Mouse (Mus musculus) fibroblast of lung, adult 2 months (primary cell): ENCODE measurements around the gene Pskh1.

ENCODE experiments used
- DNase-seq: peaks from one replicate; pipeline ENCODE4 v3.0.0-alpha.2; 2011; ENCODE audit warnings: low read depth

Gene Pskh1

DNA sequence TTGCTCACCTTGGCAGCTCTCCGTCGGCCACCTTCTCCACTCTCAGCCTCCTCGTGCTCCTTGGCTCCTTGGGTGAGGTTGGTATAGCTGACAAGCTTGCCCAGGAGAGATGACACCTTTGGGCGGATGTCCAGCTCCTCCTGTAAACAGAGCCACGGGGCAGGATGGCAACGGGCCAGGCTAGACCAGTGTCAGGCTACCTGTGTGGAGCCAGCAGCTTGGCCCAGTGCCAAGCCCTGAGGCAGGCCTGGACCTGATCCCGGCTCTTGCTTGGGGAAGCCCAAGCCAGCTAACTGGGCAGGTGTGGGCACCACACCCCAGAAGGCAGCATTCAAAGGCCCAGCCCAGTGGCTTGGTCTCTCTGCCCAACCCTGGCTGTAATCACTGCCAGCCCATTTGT, 59.1 kb downstream of the Pskh1 start:
- no peak for DNase-seq

DNA sequence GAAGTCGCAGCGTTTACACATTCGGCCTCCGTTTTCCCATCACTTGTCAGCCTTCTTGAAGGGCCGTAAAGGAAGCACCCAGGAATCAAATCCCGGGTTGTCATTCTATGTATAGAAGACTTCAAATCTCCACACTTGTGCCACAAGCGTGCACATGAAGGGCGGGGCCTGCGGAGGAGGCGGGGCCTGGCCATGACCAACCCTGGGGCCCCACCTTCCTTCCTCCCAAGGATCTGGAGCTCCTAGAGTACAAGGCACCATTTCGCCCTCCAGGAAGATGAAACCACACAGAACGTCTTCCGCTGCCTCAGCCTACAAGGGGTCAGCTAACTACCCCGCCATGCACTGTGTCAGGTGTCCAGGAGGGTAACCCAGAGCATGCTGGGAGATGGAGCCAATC, 60.9 kb downstream of the Pskh1 start:
- DNase-seq: no peak

DNA sequence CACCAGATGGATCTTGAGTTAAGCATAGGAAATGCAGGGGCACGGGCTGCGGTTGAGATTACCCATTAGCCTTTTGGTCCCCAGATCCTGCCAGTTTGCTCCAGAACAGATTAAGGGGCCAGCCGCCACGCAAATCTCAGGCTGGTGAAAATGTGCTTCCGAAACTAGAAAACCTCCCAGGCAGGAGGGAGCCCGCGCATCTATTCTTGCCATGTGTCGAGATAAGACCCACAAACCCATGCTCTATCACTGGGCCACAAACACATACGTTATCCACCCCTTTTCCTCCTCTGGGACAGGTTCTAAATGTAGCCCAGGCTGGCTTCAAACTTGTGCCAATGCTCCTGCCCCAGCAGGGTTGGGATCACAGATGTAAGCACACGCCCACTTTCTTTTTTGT, 61.3 kb downstream of the Pskh1 start:
- no peak for DNase-seq

DNA sequence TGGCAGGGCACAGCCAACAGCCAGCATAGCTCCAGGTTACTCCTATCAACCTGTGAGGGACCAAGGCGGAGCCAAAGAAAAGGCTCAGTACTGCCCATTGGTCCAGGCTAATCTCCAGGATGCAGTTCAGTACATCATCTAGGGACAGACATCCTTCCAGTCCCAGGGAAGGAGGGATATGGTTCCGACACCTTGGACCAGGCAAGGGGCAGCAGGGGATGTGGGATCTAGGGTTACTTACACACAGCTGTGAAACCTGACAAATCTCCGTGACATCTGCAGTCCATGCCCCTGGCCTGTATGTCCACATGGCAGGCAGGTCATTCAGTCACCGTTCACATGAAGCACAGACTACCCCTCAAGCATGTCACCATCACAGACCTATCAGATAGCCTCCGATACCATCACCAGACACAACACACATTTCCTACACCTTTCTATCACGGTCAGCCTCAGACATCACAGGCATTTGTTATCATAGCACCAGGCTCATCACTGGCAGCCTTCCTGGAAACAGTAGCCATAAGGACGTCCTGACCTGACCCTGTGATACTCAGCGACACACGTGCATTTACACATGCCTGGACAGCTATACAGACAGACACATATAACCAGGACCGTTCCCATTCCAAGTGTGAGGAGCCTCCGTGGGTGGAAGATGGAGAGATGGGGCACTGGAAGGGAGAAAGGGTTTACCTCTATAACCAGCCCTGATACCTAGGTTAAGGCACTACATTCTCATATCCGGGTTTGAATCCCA, 64.4 kb downstream of the Pskh1 start:
- no peak for DNase-seq

DNA sequence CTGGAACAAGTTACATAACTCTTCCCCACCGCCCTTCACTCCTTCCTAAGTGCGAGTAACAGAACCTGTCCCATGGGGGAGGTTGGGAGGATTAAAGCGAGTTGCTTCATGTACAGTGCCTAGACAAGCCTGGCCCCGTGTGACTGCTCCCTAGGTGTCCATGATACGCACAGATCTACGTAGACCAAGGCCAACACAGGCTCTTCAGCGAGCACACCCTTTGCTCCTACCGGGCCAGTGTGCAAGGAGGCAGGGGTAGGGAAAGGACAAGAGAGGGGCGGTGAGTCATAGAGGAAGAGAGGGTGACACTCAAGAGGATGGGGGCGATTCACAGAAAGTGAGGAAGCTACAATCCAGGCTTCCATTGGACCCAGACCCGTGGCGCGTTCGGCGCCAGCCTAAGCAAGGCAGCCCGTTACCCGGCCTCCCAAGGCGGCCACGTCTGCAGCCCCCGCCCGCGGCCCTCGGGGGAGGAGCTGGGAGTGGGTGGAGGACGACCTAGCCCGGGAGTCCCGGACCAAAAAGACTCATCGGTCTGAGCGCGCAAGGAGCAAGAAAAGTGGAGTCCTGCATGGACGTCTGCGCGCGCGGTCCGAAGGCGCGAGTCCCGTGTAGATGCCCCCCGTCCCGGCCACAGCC, 65.1 kb downstream of the Pskh1 start:
- DNase-seq: no peak

DNA sequence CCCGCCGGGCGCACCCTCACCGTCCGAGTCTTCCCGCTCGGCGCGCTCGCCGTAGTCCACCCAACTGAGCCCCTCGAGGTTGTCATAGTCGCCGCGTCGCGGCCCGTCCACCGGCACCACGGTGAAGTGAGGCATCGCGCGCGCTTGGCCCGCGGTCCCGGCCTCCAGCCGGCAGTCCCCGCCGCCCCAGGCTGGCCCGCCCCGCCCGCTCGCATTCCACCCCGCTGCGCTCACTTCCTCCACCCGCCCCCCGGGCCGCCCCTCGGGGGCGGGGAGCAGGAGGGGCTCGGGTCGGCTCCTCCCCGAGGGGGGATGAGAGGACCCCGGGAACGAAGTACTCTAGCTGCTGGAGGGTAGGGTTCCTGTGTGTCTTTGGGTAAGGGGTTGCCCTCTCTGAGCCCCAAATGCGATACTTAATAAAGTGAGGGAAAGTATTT, 65.7 kb downstream of the Pskh1 start, which contains the start of gene Slc12a4:
Gene Slc12a4, minus strand, starts transcription at position 193 of the 437 bp plus-strand sequence.
- no peak for DNase-seq

DNA sequence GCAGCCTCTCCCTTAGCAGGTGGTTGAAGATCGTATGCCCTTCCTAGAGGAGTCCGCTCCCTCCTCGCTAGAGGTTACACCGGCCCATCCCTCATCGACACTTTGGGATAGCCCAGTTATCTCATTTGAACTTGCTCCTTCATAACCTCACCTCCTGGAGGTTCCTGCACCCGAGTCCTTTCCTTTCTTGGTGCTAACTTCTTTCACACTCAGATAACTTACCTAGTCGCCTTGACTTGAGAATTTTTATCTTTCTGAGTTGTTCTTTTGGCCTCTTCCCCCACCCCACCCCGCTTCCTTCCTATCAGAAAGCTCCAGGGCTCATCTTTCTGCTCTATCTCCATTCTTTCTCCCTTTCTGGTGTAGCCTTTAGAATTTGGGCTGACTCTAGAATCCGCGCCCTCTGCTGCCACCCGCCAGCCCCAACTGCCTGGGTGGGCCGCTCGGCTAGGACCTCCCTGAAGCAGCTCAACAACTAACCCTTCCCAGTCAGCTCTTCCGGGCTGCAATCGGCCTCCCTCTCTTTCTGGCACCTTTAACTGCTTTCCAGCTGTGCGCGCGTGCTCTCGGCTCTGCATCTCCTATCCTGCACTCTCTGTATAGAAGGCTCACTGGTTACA, 66.6 kb downstream of the Pskh1 start:
- no peak for DNase-seq

DNA sequence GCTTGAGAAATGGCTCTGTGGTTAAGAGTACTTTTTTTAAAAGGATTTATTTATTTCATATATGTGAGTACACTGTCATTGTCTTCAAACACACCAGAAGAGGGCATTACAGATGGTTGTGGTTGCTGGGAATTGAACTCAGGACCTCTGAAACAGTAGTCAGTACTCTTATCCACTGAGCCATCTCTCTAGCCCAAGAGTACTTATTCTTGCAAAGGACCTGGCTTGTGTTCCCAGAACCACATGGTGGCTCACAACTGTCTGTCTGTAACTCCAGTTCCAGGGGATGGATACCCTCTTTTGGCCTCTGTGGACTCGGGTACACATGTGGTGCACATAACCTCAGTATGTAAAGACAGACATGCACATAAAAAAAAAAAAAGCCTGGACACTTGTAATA, 69.1 kb downstream of the Pskh1 start:
- DNase-seq: no peak

DNA sequence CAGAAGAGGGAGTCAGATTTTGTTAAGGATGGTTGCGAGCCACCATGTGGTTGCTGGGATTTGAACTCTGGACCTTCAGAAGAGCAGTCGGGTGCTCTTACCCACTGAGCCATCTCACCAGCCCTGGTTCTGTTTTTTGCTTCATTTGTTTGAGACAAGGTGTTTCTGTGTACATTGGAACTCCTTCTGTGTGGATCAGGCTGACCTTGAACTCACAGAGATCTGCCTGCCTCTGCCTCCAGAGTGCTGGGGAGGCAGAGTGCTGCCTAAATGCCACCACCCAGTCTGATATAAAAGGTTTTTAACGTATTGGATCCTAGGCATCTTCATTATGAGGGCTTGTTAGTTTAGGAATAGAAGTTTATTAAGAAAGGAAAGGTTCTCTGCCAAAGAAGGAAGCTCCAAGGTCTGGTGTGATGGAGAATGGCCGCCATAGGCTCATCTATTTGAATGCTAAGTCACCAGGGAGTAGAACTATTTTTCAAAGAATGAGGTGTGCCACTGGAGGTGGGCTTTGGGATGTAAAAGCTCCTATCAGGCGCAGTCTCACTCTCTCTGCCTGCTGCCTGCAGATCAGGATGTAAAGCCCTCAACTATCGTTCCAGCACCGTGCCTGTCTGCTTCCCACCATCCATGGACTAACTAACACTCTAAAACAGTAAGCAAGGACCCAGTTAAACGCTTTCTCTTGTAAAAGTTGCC, 70.9 kb downstream of the Pskh1 start:
- DNase-seq: no peak

DNA sequence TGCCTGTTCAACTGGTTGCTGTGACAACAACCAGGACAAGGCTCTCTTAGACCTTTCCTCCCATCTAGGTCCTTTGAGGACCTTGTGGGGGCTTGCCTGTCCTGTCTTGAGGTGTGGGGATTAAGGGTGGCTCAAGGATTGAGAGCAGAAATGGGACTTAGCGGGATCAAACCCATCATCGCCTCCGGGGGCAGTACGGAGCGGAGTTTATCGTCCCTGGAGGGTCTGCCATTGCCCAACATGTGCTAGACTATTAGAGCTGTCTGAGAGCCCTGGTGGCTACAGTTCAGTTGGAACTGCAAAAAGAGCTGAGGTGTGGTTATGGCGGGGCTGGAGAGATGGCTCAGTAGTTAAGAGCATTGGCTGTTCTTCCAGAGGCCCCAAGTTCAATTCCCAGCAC, 75.1 kb downstream of the Pskh1 start:
- no peak for DNase-seq

DNA sequence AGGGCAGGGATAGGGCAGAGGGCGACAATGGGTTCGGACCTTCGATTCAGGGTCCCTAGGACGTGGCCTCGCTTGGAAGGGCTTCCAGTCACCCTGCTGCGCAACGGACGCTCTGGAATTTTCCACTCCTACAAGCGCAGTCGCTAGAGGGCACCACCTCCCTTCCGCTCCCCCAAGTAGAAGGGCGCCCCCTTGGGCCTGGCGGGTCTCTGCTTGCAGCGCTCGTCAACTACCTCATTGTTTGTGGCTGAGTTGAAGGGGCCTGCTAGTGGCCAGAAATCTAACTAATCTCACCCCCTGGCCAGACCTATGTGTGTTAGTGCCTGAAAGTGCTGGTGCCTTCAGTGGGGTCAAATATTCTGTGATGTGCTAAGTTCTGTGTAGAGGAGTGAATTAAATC, 79.1 kb downstream of the Pskh1 start, which contains the start of gene Dpep3:
Gene Dpep3, minus strand, starts transcription at position 105 of the 400 bp plus-strand sequence.
- DNase-seq: no peak

DNA sequence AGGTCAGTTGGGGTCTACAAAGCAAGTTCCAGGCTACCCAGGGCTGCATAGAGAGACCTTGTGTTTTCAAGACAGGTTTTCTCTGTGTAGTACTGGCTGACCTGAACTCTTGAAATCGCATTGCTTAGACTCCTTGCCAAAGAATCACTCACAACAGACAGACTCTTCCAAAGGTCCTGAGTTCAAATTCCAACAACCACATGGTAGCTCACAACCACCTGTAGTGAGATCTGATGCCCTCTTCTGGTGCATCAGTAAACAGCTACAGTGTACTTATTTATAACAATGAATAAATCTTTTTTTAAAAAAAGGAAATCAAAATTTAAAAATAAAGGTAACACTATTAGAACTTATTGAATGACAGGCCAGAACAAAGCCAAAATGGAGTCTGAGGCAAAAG, 80.9 kb downstream of the Pskh1 start:
- DNase-seq: no peak
